Mouse (Mus musculus) layer of hippocampus, postnatal 10 days (tissue): ENCODE results near the gene Icmt. TPM values are rescaled to one million over a fixed set of nuclear protein-coding genes. Genes with fewer than 3 reads are reported as not detected.
A peak's percentile ranks its signal among the peaks of the same experiment; 100 is the strongest.

ENCODE experiments used
- DNase-seq, 2 experiments: peaks; one replicate each; pipeline ENCODE4 v3.0.0; 2021; ENCODE audit warnings: low spot score in 2 of 2
- total RNA-seq, 2 experiments: library from RNA; stranded (reverse); gene quantifications; 2 replicates each; pipeline ENCODE4 v1.2.3; 2021

Icmt gene
- total RNA-seq, 2 experiments from 2014 or later = 27.9 to 33.9 TPM

- DNase-seq = no peak
Measured at GRCm38 (mm10) chr4:152296371-152296770, 656 bp upstream of the Icmt start.

DNA sequence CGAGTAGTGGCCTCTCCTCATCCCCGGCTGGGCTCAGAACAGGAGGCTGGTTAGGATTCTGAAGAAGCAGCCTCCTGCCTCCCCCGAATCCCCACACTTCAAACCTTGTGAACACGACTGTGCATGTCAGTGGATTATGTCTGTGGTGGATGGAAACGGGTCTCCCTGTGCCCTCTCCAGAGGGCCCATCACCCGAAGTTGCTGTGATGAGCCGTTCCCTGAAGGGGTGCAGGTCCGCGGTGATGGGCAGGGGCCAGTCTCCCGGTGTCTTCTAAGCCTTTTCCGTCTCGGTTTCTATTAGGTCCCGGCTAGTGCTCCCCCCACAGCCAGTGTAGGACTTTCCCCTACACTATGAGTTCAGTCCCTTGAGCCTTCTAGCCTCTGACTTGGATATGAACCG is 1.8 kb downstream of the Icmt start:
- no peak for DNase-seq

- no peak for DNase-seq
Measured at GRCm38 (mm10) chr4:152300375-152300774, 3.3 kb downstream of the Icmt start.

DNA sequence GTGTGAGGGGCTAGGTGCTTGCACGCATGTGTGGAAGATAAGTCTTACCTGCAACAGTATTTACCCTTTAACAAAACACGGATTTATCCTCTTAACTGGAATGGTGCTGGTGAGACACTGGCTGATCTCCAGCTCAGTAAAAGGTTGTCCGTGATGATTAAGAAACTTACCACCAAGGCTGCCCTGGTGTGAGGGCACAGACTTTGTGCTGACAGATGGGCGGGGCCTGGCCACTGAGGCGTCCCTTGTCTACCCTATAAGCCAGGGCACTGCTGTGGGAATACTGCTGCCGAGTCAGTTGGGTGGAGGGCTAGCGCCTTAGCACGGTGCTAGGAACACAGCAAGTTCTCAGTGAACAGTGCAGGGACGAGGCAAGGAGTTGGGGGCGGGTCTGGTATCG is 5.0 kb downstream of the Icmt start:
- no peak for DNase-seq

- no peak for DNase-seq
Measured at GRCm38 (mm10) chr4:152303172-152303571, 6.1 kb downstream of the Icmt start.

DNA sequence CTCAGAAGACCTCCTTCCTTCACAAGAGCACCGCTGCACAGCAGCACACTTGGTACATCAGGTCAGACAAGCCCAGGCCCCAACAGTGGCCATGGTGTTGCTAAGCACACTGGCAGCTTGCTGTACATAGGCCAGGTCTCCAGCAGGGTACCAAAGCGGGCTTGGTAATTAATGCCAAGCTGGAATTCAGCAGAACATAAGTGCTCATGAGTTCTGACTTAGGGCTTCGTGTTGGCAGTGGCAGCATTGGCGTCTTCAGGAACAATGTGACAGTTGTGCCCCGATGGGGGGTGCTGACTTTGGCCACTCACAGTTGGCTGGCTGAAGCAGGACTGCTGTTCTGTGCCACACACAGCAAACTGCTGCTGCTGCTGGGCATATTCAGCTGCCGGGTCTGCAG is 7.7 kb downstream of the Icmt start:
- no peak for DNase-seq

DNA sequence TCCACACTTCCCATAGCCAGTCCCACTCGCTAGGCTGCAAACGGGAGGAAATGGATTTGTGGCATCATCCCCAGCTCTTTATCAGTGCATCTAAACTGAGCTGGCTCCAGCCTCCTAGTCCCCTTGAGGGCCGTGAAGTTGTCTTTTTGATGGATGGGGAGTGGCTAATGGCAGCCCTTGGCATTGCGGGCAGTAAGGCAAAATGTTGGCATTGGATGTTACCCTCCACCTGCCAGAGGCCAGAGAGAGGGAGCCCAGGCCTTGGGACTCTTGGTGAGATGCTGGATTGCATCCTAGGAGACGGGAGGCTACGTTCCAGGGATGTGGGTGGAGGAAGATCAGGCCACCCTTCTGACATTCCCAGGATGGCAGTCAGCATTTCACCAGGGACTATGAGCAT is 9.0 kb downstream of the Icmt start:
- DNase-seq = no peak

- DNase-seq = no peak
Measured at GRCm38 (mm10) chr4:152307542-152307941, 10.5 kb downstream of the Icmt start.

DNA sequence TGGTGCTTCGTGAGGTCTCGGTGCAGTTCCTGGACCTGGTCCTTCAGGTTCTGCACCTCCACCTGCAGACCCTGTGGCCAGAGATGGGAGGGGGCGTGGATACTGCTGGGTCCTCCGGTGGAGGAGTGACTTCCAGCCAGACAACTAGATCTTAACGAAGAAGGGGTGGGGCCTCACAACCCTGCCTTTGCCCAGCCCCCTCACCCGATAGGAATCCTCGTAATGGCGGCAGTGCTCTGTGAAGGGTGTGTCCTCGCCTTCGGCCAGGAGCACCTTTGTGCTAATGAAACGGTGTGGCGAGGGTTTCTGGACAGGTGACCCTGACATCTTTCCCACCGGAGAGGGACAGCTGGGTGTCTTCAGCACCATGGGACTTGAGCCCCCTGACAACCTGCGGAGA is 15.2 kb downstream of the Icmt start:
- no peak for DNase-seq

DNA sequence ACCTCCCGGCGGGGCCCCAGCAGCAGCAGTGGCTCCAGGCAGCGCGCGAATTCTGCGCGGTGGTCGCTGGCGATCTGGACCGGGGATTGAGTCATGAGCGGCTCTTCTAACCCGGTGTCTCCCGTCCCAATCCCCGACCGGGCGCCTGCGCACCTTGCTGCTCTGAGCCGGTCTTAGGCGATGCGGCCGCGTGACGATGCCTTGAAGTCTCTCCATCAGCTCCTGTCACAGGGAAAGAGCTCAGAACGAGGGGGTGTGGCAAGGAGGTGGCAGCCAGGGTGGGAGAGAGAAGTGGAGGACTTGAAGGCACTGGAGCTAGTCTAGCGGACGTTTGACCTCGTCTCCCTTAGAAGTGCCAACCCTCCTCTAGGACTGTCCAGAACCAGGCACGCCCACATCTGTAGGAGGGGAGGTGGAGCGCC is 16.2 kb downstream of the Icmt start:
- no peak for DNase-seq

DNA sequence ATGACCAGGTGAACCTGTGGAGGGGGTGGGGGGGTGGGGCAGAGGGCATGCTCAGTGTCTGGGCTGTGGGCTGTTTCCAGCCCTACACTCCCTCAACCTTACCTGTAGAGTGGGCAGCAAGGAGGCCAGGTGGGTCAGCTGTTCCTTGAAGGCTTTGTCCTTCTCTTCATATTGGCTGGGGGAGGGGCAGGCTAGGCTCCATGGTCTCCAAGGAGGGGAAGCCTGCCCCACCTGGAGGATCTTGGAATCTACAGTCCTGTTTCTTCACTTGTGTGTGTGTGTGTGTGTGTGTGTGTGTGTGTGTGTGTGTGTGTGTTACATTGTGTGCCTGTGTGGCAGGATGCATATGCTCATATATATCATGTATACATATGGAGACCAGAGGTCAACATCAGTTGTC is 16.9 kb downstream of the Icmt start:
- DNase-seq = no peak

DNA sequence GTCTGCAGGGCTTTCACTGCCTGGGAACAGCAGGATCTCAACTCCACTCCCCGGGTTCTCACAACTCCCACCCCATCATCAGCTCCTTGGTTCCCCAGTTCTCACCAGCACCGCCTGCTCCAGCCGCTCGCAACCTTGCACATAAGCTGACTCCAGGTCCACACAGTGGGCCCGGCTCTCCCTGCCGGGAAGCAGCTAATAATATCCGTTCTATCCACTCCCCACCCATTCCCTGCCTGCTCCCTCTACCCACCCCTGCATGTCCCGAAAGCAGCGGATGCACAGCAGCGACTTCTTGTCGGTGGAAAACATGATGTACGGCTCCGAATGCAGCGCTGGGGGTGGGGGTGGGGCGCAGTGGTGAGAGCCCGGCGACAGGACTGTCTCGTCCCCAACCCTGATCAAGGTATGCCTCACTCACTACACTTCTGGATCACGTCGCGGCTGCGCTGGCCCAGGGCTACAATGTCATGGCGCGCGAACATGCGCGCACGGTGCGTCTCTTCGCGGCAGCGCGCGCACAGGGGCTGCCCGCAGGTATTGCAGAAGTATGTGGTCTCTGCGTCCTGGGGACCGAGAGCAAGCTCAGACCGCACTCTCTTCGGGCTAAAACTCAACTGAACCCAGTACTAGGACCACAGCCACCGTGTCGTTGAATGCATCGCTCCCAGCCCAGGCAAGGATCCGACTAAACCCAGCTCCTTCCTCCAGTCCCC is 18.6 kb downstream of the Icmt start:
- DNase-seq = no peak

DNA sequence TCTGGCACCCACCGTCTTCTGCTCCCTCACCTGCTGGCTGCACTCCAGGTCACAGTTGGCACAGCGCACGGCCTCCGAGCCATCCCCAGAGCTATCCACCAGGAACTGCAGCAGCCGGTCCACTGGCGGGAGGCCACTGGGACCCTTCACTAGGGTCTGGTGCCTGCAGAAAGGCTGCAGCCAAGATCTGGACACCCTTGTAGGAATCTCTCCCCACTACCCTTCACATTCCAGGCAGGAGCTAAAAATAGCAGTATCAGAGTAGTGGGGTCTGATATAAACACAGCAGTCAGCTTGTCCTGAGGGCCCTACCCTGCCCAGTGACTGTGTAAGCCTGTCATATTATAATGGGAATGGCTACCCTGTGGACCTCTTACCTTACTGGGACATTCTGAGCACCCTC is 20.6 kb downstream of the Icmt start:
- DNase-seq = no peak

- peak in 1 of 2 experiments; percentile 65 for DNase-seq
Measured at GRCm38 (mm10) chr4:152318517-152319234, 21.6 kb downstream of the Icmt start, which contains the start of gene Rnf207. Rnf207 (minus strand) TSS chr4:152318993.

DNA sequence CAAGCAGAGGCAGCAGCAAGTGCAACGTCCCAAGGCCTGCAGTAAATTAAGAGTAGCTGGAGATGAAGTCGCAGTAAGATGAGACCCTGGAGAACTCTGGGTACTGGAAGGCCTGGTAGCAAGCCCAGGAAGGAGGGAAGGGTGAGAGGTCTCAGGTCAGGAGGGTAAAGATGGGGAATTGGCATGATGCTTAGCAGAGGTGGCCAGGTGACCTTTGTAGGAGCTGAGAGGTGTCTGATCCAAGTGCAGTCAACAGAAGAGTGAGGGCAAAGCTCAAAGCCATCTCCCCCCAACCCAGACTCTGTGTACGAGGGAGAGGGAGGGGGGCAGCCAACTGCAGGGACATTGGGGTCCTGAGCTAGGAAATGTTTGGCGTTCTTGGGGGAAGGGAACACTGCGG is 24.4 kb downstream of the Icmt start:
- no peak for DNase-seq

DNA sequence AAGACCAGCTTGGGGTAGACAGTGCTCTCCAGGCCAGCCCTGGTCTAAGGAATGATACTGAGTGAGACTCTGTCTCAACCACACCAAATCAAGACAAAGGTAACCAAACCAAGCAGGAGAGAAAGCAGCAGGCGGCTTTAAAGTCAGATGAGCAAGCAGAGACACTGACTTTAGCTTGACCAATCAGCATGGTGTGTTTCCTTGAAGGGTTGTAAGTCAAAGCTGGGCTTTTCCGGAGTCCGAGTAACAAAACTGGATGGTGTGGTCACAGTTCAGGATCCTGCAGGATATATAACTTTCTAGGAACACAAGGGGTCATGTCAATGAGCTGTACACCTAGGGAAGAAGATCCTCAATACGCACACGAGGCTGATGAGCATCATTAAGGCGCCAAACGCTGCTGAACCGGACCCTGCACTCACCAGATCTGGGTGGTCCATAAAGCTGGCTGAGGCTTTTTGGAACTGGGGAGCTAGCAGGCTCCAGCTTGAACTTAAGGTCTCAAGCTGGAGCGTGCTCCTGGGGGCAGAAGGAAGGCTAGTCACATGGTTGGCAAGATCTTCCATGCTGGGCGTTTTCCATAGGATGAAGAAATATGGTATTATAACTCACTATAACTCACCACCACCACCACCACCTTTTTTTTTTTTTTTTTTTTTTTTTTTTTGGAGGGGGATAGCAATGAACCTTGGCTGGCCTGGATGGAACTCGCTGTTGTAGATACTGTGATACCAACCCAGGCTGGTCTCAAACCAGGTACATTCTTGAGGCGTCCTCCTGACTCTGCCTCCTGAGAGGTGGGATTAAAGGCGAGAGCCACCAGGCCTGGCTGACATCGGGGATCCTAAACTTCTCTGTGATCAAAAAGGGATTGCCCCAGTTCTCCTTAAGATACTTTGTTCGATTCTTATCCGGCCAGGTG is 27.9 kb downstream of the Icmt start:
- no peak for DNase-seq

GRCm38 (mm10) chr4:152325574-152326411 is 28.8 kb downstream of the Icmt start, which contains the start of gene Rpl22:
Rpl22 (plus strand) TSS chr4:152325742.
- DNase-seq = peak; percentile 89 to 92

GRCm38 (mm10) chr4:152326543-152326942 is 29.5 kb downstream of the Icmt start:
- no peak for DNase-seq

DNA sequence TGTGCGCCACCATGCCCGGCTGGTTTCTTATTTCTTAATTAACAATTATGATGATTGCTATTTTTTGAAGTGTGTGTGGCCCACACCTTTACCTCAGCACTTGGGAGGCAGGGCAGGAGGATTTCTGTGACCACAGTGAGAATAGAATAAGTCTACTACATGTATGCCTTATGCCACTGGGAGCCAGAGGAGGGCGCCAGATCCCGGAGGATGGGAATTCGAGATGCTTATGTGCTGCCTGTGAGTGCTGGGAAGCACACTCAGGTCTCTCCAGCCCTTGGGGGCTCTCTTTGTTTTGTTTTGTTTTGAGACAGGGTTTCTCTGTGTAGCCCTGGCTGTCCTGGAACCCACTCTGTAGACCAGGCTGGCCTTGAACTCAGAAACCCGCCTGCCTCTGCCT is 31.7 kb downstream of the Icmt start:
- DNase-seq = peak in 1 of 2 experiments; percentile 52

DNA sequence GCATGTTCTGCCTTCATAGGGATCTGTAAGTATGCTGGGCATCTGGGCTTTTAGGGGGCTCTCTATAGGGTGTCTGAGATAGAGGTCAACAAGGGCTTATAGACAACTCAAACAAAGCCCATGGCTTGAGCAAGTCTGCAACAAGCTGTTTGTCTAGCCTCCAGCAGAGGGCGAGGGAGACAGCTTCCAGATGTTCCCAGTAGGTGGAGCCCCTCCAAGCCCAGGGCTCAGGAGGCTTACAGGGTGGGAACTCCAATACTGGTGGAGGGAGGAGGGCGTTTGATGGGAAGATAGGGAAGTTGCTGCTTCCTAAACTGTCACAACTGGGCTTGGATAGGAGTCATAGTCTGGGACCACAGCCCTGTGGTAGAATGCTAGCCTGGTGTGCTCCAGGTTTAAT is 35.9 kb downstream of the Icmt start:
- peak; percentile 79 to 80 for DNase-seq

DNA sequence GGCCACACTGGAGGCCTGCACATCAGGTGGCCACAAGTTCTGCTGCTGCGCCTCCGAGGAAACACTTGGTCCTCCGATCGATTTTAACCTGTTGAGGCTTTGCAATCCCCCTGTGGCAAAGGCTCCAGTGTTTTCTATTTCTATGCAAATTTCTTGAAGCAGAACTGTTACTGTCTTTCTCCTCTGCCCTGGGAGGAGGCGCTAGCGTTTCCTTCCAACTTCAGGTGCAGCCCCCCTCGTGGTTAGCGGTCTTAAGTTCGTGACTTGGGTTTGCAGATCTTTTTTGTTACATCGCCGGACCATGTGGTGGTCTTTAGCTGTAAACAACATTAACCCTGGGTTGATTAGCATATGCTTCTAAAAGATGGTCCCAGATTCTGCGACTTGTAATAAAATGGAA is 36.6 kb downstream of the Icmt start:
- DNase-seq = no peak
